Mouse (Mus musculus) heart, postnatal 4 days (tissue): ENCODE data around the gene Tmem63b. TPM values are rescaled to one million over a fixed set of nuclear protein-coding genes. Genes with fewer than 3 reads are reported as not detected.
A peak's percentile ranks its signal among the peaks of the same experiment; 100 is the strongest.
"Not testable (repeated sequence)": the region's sequence is repeated elsewhere in the genome, so short reads cannot be mapped to it uniquely, and the experiment has no call there.

ENCODE experiments used
- DNase-seq: peaks from one replicate; pipeline ENCODE4 v3.0.0; 2021
- total RNA-seq, 2 experiments: library from RNA; stranded (reverse); gene quantifications; 2 replicates each; pipeline ENCODE4 v1.2.3; 2021

The Tmem63b gene
- total RNA-seq, 2 experiments from 2014 or later: 74.3 to 77.1 TPM

DNA sequence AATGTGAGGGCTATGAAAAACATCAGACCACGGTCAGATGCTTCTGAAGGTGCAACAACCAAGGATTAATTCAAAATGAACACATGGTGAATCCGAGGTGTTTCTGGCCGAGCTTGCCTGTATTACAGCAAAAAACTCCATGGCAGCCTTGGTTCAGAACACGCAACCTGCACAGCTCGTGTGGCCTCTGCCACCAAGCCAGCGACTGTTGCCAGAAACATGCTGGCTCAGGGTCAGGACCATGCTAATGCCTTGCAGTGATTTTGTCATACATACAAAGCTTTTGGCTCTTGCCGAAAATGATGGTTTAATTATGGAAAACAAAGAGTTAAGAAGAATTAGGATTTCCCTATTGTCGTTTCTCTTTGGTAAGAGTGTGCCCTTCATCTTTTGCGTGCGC lies 18.7 kb downstream of the Tmem63b start:
- DNase-seq: no peak

DNA sequence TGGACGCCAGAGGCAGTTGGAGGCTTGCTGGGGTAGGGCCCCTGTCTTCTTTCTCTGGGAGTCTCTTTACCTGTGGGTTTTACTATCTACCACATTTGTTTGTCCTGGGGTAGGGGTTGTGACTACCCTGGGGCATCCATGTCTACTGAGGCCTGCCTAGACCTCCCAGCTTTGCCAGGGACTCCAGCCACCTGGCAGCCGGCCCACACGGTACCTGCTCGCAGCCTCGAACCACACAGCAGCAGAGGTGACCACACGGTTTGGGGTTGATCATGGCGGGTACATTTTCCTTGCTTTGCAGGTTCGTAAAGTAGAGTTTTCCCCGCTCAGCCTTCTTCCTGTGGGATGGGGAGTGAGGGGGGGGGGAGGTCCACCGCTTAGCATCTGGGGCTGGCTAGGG lies 19.2 kb downstream of the Tmem63b start:
- DNase-seq: no peak

DNA sequence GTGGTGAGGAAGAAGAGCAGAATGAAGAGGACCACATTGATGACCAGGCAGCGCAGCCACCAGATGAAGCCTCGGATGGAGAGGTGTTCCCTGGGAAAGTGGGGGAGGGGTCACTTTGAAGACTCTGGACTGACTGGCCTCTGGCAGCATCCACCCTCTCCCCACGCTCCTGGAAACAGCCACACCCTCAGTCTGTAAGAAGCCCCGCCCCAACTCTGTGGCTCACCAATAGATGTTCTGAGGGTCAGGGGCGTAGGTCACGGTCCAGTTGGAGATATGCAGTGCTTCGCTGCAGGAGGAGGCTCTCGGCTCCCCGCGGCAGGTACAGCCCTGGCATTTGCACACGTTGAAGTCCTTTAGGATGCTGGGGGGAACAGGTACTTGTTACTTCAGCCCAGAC lies 20.6 kb downstream of the Tmem63b start:
- DNase-seq: no peak

DNA sequence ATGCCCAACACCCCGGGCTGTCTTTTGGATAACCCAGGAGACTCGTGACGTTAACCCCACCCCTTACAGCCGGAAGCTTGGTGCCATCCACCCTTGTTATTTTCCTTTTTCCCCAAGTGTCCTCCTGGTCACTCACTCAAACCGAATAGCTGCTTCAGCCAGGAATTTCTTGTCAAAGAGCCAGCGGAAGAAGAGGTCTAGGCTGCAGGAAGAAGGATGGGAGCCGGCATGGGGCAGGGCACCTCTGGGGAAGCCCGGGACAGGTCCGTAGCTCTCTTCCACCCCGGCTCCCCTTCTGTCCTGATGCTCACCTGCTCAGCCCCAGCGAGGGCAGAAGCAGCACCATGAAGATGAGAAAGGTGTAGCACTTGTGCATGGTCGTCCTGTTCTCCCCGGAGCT lies 22.1 kb downstream of the Tmem63b start:
- no peak for DNase-seq

DNA sequence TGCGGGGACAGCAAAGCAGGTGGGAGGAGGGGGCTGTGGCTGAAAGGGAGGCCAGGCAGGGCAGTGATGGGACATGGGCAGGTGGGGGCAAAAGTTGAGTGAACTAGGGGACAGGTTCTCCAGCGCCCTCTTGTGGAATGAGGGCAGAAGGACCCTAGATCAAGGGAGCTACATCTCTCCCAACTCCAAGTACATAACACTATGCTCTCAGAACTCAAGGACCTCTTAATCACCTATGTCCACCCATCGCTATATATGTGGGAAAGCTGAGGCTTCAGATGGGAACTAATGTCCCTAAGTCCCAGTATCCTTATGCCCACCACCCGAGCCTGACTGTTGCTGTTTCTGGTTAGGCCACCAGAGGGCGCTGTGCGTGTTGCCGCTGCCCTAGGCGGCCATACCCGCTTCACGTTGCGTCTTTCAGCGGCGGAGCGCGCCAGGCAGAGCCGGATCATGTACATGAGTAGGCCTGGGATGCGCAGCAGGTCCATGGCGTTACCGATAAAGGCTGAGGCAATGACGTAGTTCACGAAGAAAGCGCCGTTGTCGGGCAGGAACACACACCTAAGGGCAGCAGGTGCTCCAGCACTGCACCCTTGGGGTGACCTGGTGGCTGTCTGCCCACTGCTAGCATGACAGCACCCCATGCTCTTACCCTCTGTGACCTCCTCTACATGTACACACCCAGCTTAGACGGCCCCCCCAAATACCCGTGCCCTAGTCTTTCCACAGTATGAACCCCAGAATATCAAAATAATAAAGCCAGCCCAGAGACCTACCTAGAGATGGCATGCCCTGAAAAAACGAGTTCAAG lies 23.4 kb downstream of the Tmem63b start:
- peak; percentile 89 for DNase-seq

DNA sequence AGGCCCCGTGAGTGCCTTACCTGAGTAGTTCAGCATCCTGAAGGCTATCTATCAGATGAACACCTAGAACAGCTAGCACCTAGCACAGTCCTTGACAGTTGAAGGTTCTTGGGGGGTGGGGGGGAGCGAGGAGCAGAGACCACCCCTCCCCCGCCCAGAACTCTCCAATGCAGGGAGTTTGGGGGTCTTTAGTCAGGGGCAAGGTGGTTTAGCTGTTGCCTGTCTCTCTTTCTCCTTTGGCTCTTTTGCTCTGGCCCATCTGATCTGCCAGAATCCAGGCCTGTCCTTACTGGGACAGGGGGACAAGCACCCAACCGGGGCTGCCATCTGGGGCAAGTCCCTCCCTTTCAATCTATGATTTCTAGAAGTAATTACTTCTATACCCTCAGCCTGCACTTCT lies 27.5 kb downstream of the Tmem63b start, which contains the start of gene Capn11:
Gene Capn11 (minus strand): TSS at position 101 of the 400 bp plus-strand sequence.
- DNase-seq: no peak

DNA sequence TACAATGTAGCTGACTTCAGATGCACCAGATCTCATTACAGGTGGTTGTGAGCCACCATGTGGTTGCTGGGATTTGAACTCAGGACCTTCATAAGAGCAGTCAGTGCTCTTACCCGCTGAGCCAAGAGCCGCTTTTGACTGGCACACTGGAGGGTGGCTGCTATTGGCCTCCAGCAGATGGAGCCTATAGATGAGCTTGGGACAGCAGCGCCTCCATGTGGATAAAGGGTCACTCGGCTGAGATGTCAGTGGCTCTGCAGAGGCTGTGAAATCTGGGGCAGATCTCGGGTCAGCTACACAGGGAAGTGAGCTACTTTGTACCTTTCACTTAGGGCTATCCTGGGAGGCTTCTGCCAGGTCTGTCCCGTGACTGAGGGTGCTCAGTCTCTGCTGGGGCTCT lies 30.9 kb downstream of the Tmem63b start:
- DNase-seq: peak; percentile 42

DNA sequence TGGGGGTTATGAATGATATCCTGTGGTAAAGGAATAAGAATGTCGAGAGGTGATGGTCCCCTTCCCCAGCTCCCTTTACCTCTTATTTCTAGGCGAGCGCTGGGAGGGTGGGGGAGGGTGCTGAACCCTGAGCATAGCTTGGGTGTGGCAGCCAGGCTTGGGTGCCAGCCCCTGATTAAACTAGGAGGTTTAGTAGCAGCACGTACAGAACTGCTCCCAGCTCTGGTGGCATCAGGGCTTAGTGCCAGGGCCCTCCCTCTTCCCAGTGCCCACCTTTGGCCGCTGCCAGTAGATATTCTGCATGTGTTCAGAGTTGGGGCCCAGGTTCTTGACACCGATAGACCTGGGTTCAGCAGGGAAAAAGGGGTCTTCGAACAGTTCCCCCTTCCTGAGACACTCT lies 33.5 kb downstream of the Tmem63b start:
- DNase-seq: no peak

DNA sequence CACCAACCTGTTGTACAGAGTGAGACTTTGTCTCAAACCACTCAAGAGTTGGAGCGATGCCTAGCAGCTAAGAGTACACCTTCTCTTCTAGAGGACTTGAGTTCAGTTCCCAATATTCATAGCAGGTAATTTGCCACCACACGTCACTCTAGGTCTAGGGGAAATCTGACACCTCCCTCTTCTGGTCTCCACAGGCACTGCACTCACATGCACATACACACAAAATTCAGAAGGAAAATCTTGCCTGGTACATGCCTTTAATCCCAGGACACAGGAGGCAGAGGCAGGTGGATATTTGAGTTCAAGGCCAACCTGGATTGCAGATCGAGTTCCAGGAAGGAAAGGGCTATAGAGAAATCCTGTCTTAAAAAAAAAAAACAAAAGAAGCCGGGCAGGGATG lies 42.5 kb downstream of the Tmem63b start:
- DNase-seq: no peak

DNA sequence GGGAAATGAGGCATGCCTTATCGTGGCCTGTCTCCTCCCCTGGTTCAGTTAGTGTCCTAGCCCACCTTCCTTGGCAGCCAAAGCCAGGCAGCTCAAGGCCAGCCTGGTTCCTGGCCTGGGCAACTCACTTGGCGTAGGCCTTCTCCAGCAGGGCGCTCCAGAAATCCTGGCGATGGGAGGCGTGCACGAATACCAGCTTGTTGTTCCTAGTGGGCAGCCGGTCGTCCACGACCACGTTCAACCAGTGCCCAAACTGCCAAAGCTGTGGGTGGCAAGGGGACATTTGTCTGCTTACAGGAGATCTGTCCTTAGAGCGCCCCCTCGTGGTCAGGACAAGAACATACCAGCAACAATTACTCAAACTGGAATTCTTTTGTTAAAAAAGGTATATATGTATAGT lies 44.0 kb downstream of the Tmem63b start:
- DNase-seq: peak; percentile 82

DNA sequence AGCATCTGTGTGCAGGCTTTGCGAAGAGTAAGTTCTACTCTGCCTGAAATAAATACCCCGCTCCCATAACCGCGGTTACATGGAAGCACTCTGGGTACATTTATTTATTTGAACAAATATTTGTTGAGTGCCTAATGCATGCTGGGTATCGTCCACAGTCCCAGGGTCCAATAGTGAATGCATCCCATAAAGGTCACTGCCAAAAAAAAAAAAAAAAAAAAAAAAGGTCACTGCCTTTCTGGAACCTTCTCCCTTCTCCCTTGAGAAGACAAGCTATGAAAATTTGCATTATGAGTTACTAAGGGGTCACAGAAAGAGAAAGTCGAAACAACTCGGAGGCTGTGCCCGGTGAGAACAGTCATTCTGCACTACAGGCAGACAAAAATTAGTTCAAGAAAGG lies 44.7 kb downstream of the Tmem63b start:
- no peak for DNase-seq

DNA sequence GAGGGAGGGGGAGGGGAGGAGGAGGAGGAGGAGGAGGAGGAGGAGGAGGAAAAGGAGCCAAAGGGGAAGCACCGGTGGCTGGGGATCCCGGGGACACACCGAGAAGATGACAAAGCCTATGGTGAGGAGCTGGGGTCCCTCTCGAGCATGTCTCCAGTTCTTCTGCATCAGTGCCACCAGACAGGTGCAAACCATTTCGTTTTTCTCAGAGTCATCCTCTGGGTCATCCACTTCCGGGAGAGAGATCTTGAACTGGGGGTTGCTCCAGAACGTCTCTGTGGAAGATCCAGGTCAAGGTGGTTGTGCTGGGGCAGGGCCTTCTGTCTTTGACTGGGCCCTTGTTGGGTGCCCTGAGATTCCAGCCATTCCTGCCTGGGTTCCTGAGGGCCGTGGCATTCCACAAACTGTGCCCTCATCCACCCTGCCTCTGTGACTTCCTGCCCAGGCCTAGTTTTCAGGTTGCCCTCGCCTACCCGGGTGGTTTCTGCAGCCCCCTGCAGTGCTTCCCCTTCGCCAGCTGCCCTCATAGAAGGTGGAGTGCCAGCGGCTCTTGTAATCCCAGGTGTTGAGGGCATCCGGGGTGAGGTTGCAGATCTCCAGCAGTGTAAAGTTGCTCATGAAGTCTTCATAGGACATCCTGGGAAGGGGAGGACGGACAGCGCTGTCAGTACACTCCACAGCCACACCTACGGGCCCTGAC lies 48.0 kb downstream of the Tmem63b start:
- DNase-seq: no peak

DNA sequence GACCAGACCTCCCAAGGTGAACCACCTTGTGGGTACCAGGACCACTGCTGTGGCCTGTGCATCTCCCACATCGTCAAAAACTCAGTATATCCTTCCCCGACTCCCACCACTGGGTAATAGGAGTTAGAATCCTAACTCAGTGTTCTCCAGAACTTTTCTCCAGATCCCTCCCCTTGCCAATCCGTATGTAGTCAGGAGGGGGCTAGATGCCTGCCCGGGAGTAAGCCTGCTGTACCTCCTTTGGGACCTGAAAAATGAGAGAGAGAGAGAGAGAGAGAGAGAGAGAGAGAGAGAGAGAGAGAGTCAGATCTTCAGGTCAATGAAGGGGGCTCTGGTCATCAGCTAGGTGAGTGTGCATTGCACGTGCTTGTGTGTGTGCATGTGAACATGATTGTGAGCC lies 52.7 kb downstream of the Tmem63b start:
- no peak for DNase-seq

DNA sequence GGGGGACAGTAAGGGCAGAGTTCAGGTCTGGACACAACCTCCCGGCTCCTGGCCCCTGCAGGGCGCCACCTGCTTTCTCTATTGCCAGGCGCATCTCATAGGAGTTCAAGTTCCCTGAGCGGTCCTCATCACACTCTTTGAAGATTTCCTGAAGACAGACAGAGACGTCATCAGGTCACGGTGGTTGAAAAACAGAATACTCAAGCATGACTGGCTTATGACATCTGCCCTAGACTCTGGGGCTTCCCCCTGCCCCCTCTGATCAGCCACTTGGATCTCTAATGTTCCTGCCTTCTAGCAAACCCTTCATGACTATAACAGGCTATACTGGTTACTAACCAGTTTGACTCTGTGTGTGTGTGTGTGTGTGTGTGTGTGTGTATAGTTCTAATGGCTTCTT lies 54.8 kb downstream of the Tmem63b start:
- DNase-seq: no peak

DNA sequence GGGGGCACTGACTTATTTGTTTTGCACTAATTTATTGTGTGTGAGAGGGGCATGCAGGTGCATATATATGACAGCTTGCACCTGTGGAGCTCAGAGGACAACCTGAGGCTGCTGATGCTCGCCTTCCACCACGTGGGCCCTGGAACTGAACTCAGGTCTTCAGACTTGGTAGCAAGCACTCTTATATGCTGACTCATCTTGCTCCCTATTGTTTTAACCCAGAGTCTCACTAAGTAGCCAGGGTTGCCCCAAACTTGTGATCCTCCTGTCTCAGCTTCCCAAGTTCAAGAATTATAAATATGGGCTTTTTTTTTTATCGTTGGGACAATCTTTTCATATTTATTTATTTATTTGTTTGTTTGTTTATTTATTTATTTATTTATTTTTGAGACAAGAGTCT lies 55.7 kb downstream of the Tmem63b start:
- DNase-seq: no peak

DNA sequence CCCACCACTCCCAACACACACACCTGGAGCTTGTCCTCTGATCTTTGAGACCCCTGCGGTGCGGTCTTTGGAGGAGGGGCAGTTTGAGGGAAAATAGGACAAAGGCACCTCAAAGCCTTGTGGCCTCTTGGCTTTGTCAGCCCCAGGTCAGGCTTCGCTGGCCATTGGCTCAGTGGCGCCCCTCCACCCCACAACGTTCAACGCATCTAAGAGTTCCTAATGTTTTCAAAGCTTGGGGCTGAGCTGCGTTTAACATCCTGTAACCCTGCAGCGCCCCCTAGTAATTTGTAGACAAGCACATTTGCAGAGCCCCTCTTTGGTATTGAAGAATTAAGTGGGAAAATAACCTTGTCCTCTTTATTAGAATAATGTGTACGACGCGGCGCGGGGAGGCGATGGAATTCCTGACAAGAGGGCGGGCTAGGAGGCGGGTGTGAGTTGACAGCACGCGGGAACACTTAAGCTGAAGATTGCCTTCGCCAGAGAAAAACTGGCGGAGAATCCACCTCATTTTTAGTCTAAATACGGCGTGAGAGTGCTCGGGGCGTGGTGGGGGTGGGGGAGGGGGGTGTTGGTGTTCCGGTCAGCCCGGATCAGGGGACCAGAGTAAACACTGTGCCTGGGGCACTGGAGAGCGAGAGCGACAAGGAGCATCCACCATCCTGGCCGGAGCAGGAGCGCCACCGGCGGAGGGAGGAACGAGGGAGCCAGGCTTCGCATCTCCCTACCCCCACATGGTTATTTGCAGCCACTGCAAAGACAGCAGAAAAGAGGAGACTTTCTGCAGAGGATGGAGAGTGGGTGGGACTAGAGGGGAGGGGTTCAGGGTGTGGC lies 56.6 kb downstream of the Tmem63b start:
- peak; percentile 75 for DNase-seq

DNA sequence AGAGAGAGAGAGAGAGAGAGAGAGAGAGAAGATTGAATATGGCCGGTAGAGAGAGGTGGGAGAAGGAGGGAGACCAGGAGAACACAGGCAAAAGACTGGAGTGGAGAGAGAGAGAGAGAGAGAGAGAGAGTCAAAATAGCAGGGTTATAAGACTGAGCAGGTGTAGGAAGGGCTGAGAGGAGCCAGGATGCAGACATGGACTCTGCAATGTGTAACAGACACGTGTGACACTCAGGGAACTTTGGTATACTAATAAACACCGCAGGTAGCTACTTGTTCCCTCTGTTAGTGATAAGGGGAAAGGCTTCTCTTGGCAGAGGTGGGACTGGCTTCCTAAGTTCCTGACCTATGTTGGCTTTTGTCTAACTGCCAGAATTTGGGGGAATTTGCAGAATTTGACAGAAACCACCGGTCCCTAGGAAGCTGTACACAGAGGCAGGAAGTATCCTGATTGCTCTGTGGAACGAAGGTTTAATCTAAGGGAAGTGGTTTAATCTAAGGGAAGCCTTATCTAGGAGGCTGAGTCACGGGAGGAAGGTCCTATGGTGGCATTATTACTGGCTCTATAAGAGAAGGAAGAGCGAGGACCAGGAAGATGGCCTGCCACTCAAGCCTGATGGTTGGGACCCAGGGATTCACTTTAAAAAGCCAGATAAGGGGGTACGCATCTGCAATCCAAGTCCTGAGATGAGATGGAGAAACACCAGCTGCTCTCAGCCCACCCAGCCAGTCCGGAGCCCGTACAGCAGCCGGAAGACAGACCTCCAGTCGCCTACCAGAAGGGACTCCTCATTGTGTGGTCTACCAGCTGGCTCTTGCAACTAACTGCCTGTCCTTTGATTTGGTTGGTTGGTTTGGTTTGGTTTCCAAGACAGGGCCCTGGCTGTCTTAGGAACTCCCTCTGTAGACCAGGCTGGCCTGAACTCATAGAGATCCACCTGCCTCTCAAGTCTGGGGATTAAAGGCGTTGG lies 57.5 kb downstream of the Tmem63b start:
- peak; percentile 17 for DNase-seq

DNA sequence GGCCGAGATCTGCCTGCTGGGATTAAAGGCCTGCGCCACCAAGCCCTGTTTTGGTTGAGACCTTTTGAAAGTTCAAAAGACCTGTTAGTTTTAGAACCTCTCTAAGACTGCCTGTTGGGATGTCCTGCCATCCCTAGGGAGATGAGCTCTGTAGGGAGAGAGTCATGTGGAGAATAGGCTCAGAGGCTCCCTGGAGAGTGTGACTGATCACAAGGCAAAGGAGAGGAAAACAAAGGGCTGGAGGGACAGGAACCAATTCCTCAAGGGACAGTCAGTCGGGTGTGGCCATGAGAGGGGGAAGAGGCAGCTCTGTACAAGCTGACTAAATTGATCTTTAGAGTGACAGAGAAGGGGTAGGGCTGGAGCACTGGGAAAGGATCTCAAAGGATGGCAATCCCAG lies 58.5 kb downstream of the Tmem63b start:
- no peak for DNase-seq

DNA sequence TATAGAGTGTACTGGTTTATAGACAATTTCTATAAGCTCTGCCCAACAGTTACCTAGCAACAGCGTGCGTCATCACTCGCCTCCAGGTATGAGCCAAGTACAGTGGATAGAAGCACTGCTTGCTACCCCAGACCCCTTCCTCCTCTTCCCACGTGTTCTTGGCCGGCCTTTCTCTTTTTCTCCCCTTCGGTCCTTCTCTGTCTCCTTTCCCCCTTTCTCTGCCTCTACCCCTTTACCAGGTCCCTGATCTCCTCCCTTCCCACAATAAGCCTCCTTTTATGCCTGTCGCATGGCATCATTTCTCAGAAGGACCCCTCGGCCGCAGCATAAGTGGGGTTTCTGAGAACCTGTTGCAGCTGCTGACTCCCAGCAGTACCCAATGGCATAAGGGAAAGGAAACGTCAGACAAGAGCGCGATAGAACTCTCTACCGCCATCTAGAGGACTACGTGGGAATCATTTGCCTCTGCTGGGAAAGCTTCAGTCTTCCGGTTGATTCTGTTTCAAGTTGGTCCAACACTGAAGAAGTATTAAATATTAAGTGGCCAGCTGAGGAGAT lies 60.0 kb downstream of the Tmem63b start:
- DNase-seq: peak; percentile 80

DNA sequence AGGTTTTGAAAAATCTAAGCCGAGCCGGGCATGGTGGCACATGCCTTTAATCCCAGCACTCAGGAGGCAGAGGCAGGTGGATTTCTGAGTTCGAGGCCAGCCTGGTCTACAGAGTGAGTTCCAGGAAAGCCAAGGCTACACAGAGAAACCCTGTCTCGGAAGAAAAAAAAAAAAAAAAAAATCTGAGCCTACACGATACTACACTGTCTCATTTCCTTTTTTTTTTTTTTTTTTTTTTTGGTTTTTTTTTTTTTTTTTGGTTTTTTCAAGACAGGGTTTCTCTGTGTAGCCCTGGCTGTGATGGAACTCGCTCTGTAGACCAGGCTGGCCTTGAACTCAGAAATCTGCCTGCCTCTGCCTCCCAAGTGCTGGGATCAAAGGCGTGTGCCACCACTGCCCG lies 63.3 kb downstream of the Tmem63b start:
- DNase-seq: not testable (repeated sequence)
